Comparison of ENCODE assay signal across 8 mouse cellular contexts in genomic region chr15:78948152-78948725, GRCm38 (mm10). TPM values are rescaled to one million over a fixed set of nuclear protein-coding genes. Genes with fewer than 3 reads are reported as not detected.
DNase-seq lines count a peak whose midpoint lies in the region; ATAC-seq lines count a peak whose summit lies in the region.

No protein-coding gene starts in this region.

- peak overlapping the region; percentile 31; the same call in 1 of the 2 replicates for H3K27ac ChIP-seq in heart, embryonic 16.5 days (ENCODE audit: low read length)
- no peak overlapping the region for H3K27ac ChIP-seq in embryonic facial prominence, embryonic 11.5 days (replicated peaks; ENCODE audit: low read depth, low read length)
- peak overlapping the region; percentile 4; the same call in 1 of the 2 replicates for H3K27ac ChIP-seq in intestine, embryonic 14.5 days (ENCODE audit: low read depth)
- H3K27ac ChIP-seq in neural tube, embryonic 11.5 days (ENCODE audit: low read depth, low read length), result peak overlapping the region; percentile 37; the same call in 1 of the 2 replicates

- intact Hi-C loops in heart, postnatal 10 days (cut with DNase I), result no loop called here

- H3K27me3 ChIP-seq in heart, embryonic 16.5 days (ENCODE audit: control insufficient read depth, insufficient read depth, low read length), result peaks cover 6% of the 10 kb centered on the region
- no peaks in the 10 kb centered on the region for H3K27me3 ChIP-seq in embryonic facial prominence, embryonic 11.5 days (ENCODE audit: control insufficient read depth, insufficient read depth, low read length)
- H3K27me3 ChIP-seq in intestine, embryonic 14.5 days (replicated peaks; ENCODE audit: control insufficient read depth, insufficient read depth, low read length), result peaks cover 3% of the 10 kb centered on the region; the same call in 1 of the 2 replicates
- no peaks in the 10 kb centered on the region for H3K27me3 ChIP-seq in neural tube, embryonic 11.5 days (ENCODE audit: control insufficient read depth, insufficient read depth, low read length)

- no peaks in the 10 kb centered on the region for H3K9me3 ChIP-seq in heart, embryonic 16.5 days (replicated peaks; ENCODE audit: control insufficient read depth, low read length)
- H3K9me3 ChIP-seq in embryonic facial prominence, embryonic 11.5 days (replicated peaks; ENCODE audit: control insufficient read depth, low read length), result no peaks in the 10 kb centered on the region
- H3K9me3 ChIP-seq in intestine, embryonic 14.5 days (ENCODE audit: control insufficient read depth, low read length), result no peaks in the 10 kb centered on the region
- no peaks in the 10 kb centered on the region for H3K9me3 ChIP-seq in neural tube, embryonic 11.5 days (ENCODE audit: control insufficient read depth, low read length)

- WGBS in heart, embryonic 16.5 days, result 5% methylated on average over 11 of the region's 11 CpGs
- 6% methylated on average over 11 of the region's 11 CpGs for WGBS in embryonic facial prominence, embryonic 11.5 days
- WGBS in intestine, embryonic 14.5 days, result 8% methylated on average over 11 of the region's 11 CpGs
- whole genome bisulfite sequencing in neural tube, embryonic 11.5 days, result 8% methylated on average over 11 of the region's 11 CpGs

- H3K4me1 ChIP-seq in heart, embryonic 16.5 days (ENCODE audit: control insufficient read depth, insufficient read depth, low read length), result peaks cover 3% of the 10 kb centered on the region; the same call in 1 of the 2 replicates
- no peaks in the 10 kb centered on the region; the same call in 1 of the 2 replicates for H3K4me1 ChIP-seq in embryonic facial prominence, embryonic 11.5 days (ENCODE audit: control insufficient read depth, insufficient read depth, low read length)
- H3K4me1 ChIP-seq in intestine, embryonic 14.5 days (replicated peaks; ENCODE audit: control insufficient read depth, insufficient read depth, low read length), result peaks cover 6% of the 10 kb centered on the region; the same call in 1 of the 2 replicates
- H3K4me1 ChIP-seq in neural tube, embryonic 11.5 days (ENCODE audit: control insufficient read depth, insufficient read depth, low read length), result 0 out of 2 replicates have a peak, but pooled peaks cover 3% of the 10 kb centered on the region

- ATAC-seq in heart, embryonic 16.5 days (replicated peaks; ENCODE audit: extremely low read depth, insufficient read depth, low FRiP score), result no peak
- no peak for ATAC-seq in embryonic facial prominence, embryonic 11.5 days (replicated peaks; ENCODE audit: insufficient number of reproducible peaks, low FRiP score, low TSS enrichment, low read depth)
- ATAC-seq in intestine, embryonic 14.5 days (replicated peaks; ENCODE audit: low FRiP score, low TSS enrichment, low read depth), result no peak
- no peak for ATAC-seq in neural tube, embryonic 11.5 days (ENCODE audit: insufficient read depth, low FRiP score, low TSS enrichment)

- H3K4me3 ChIP-seq in heart, embryonic 16.5 days (ENCODE audit: low read length), result peak overlapping the region; percentile 54
- peak overlapping the region; percentile 52 for H3K4me3 ChIP-seq in embryonic facial prominence, embryonic 11.5 days (ENCODE audit: low read depth, low read length)
- H3K4me3 ChIP-seq in intestine, embryonic 14.5 days (ENCODE audit: low read depth, low read length), result peak overlapping the region; percentile 48
- H3K4me3 ChIP-seq in neural tube, embryonic 11.5 days (ENCODE audit: low read depth, low read length), result peak overlapping the region; percentile 51

- no peaks in the 10 kb centered on the region for H3K36me3 ChIP-seq in heart, embryonic 16.5 days (ENCODE audit: control insufficient read depth, insufficient read depth)
- H3K36me3 ChIP-seq in embryonic facial prominence, embryonic 11.5 days (replicated peaks; ENCODE audit: control insufficient read depth, insufficient read depth, low read depth, low read length), result no peaks in the 10 kb centered on the region; the same call in 1 of the 2 replicates
- H3K36me3 ChIP-seq in intestine, embryonic 14.5 days (ENCODE audit: control insufficient read depth, insufficient read depth, low read length), result no peaks in the 10 kb centered on the region
- no peaks in the 10 kb centered on the region for H3K36me3 ChIP-seq in neural tube, embryonic 11.5 days (ENCODE audit: control insufficient read depth, insufficient read depth, low read length)

- H3K9ac ChIP-seq in heart, embryonic 16.5 days (ENCODE audit: low read length), result peak overlapping the region; percentile 73
- peak overlapping the region; percentile 66 for H3K9ac ChIP-seq in embryonic facial prominence, embryonic 11.5 days (replicated peaks; ENCODE audit: low read length)
- H3K9ac ChIP-seq in intestine, embryonic 14.5 days (ENCODE audit: low read length), result peak overlapping the region; percentile 53
- H3K9ac ChIP-seq in neural tube, embryonic 11.5 days (ENCODE audit: low read length), result peak overlapping the region; percentile 74

- no peak for DNase-seq in heart, postnatal 10 days
- no peak for DNase-seq in embryonic facial prominence, embryonic 11.5 days (ENCODE audit: low spot score)
- DNase-seq in intestine, embryonic 14.5 days (ENCODE audit: low spot score), result peak; percentile 54
- no peak for DNase-seq in neural tube, embryonic 11.5 days (ENCODE audit: low spot score)
- DNase-seq in c-Kit-positive CD71-positive TER-119-positive erythroid progenitor cells, embryonic 14.5 days (ENCODE audit: low spot score), result no peak
- DNase-seq in right cerebral cortex, postnatal 10 days (ENCODE audit: low spot score in 2 of 2), result no peak
- DNase-seq in urinary bladder, postnatal 36 days (ENCODE audit: low spot score in 2 of 2), result no peak

- peak overlapping the region; percentile 85 for H3K4me2 ChIP-seq in heart, embryonic 16.5 days (ENCODE audit: low read depth, low read length)
- H3K4me2 ChIP-seq in embryonic facial prominence, embryonic 11.5 days (ENCODE audit: low read depth, low read length), result peak overlapping the region; percentile 42
- peak overlapping the region; percentile 80 for H3K4me2 ChIP-seq in intestine, embryonic 14.5 days (ENCODE audit: low read length)
- H3K4me2 ChIP-seq in neural tube, embryonic 11.5 days (ENCODE audit: low read depth), result peak overlapping the region; percentile 75

RNA-seq across cellular contexts. Expression of gene Triobp, which starts 0.7 kb away (rescaled TPM):
- polyA plus RNA-seq in heart, embryonic 16.5 days (2015; fragmentation: Nextera tagmentation; extraction: Ambion mirVana), result 47.9 and 53.7 TPM in 2 replicates
- 10 to 100 TPM; 49.2 to 58.0 TPM for total RNA-seq in heart, postnatal 10 days (2021)
- 33.4 and 36.9 TPM in 2 replicates for polyA plus RNA-seq in embryonic facial prominence, embryonic 11.5 days (2014; fragmentation: Nextera tagmentation; extraction: Ambion mirVana)
- 49.0 and 52.2 TPM in 2 replicates for polyA plus RNA-seq in intestine, embryonic 14.5 days (2014; fragmentation: Nextera tagmentation; extraction: Ambion mirVana)
- 42.4 and 46.4 TPM in 2 replicates for polyA plus RNA-seq in neural tube, embryonic 11.5 days (2014; fragmentation: Nextera tagmentation; extraction: Ambion mirVana)

RNA-seq across cellular contexts. Expression of gene Nol12, which starts 13.5 kb away (rescaled TPM):
- 28.3 and 33.7 TPM in 2 replicates for polyA plus RNA-seq in heart, embryonic 16.5 days (2015; fragmentation: Nextera tagmentation; extraction: Ambion mirVana)
- total RNA-seq in heart, postnatal 10 days (2021), result 10 to 100 TPM; 17.8 to 18.9 TPM
- 56.7 and 58.8 TPM in 2 replicates for polyA plus RNA-seq in embryonic facial prominence, embryonic 11.5 days (2014; fragmentation: Nextera tagmentation; extraction: Ambion mirVana)
- 46.0 and 53.5 TPM in 2 replicates for polyA plus RNA-seq in intestine, embryonic 14.5 days (2014; fragmentation: Nextera tagmentation; extraction: Ambion mirVana)
- 55.9 and 58.8 TPM in 2 replicates for polyA plus RNA-seq in neural tube, embryonic 11.5 days (2014; fragmentation: Nextera tagmentation; extraction: Ambion mirVana)

RNA-seq across cellular contexts. Expression of gene Lgals1, which starts 21.7 kb away (rescaled TPM):
- 718 and 722 TPM in 2 replicates for polyA plus RNA-seq in heart, embryonic 16.5 days (2015; fragmentation: Nextera tagmentation; extraction: Ambion mirVana)
- 100 to 1,000 TPM; 372 to 385 TPM for total RNA-seq in heart, postnatal 10 days (2021)
- polyA plus RNA-seq in embryonic facial prominence, embryonic 11.5 days (2014; fragmentation: Nextera tagmentation; extraction: Ambion mirVana), result 547 and 598 TPM in 2 replicates
- 1,194 and 1,197 TPM in 2 replicates for polyA plus RNA-seq in intestine, embryonic 14.5 days (2014; fragmentation: Nextera tagmentation; extraction: Ambion mirVana)
- 263 and 311 TPM in 2 replicates for polyA plus RNA-seq in neural tube, embryonic 11.5 days (2014; fragmentation: Nextera tagmentation; extraction: Ambion mirVana)

RNA-seq across cellular contexts. Expression of gene Pdxp, which starts 34.5 kb away (rescaled TPM):
- 16.9 and 18.3 TPM in 2 replicates for polyA plus RNA-seq in heart, embryonic 16.5 days (2015; fragmentation: Nextera tagmentation; extraction: Ambion mirVana)
- 1 to 10 TPM; 2.8 to 3.2 TPM for total RNA-seq in heart, postnatal 10 days (2021)
- 32.9 and 35.7 TPM in 2 replicates for polyA plus RNA-seq in embryonic facial prominence, embryonic 11.5 days (2014; fragmentation: Nextera tagmentation; extraction: Ambion mirVana)
- polyA plus RNA-seq in intestine, embryonic 14.5 days (2014; fragmentation: Nextera tagmentation; extraction: Ambion mirVana), result 16.3 and 17.5 TPM in 2 replicates
- 34.9 and 36.0 TPM in 2 replicates for polyA plus RNA-seq in neural tube, embryonic 11.5 days (2014; fragmentation: Nextera tagmentation; extraction: Ambion mirVana)

RNA-seq across cellular contexts. Expression of gene Sh3bp1, which starts 48.7 kb away (rescaled TPM):
- 19.8 and 20.0 TPM in 2 replicates for polyA plus RNA-seq in heart, embryonic 16.5 days (2015; fragmentation: Nextera tagmentation; extraction: Ambion mirVana)
- 1 to 10 TPM; 6.3 to 8.2 TPM for total RNA-seq in heart, postnatal 10 days (2021)
- polyA plus RNA-seq in embryonic facial prominence, embryonic 11.5 days (2014; fragmentation: Nextera tagmentation; extraction: Ambion mirVana), result 25.2 and 29.7 TPM in 2 replicates
- polyA plus RNA-seq in intestine, embryonic 14.5 days (2014; fragmentation: Nextera tagmentation; extraction: Ambion mirVana), result 30.2 and 35.5 TPM in 2 replicates
- polyA plus RNA-seq in neural tube, embryonic 11.5 days (2014; fragmentation: Nextera tagmentation; extraction: Ambion mirVana), result 14.4 and 15.3 TPM in 2 replicates
